Mouse (Mus musculus): ENCODE data around the gene Cysrt1. TPM values are rescaled to one million over a fixed set of nuclear protein-coding genes. Genes with fewer than 3 reads are reported as not detected.

Gene Cysrt1
- polyA plus RNA-seq, 1 experiment: 0.80 TPM

DNA sequence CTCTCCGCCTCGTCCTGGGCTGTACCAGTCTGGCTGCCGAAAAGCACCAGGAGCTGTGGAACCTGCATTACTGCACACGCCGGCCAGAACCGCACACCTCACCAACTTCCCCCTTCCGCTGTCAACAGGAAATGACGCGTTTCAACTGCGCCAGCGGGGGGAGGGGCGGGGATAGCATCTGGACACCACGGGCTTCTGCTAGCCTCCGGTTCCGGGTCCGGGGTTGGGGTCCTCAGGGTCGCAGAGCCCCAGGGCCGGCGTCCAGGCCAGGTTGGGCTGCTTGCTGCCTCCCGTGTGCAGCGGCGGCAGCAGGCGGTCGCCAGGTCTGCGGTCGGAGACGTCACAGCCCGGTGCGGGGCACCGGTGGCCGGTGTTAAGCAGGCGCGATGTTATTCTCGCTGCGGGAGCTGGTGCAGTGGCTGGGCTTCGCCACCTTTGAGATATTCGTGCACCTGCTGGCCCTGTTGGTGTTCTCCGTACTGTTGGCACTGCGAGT, 13.1 kb upstream of the Cysrt1 start, which contains the start of gene Tmem203:
Gene Tmem203, plus strand, starts transcription at position 156 of the 496 bp plus-strand sequence.
- WGBS: under 1% methylated on average over 39 of the region's 39 CpGs
- Histone ChIP-seq H3K4me1 (ENCODE audit: control insufficient read depth, insufficient read depth, low read length) (no peaks in the 10 kb centered on the region; the same call in none of the 2 replicates), H3K27ac (ENCODE audit: insufficient read depth, low read length) (peak within 1 kb of the TSS; percentile 74), H3K4me3 (replicated peaks; ENCODE audit: insufficient read depth, low read depth, low read length) (peak within 1 kb of the TSS; percentile 71), H3K27me3 (ENCODE audit: control insufficient read depth, insufficient read depth, low read length) (no peaks in the 10 kb centered on the region)
- DNase-seq: peak; percentile 87 to 91
- TF ChIP-seq CTCF (IDR thresholded peaks at IDR 0.05; ENCODE audit: borderline replicate concordance, insufficient read depth, low read depth, low read length): no peak
- TF ChIP-seq POLR2A (IDR thresholded peaks at IDR 0.05; ENCODE audit: borderline replicate concordance, insufficient read depth, low read length): peak; percentile 66; the same call in 1 of the 2 replicates

DNA sequence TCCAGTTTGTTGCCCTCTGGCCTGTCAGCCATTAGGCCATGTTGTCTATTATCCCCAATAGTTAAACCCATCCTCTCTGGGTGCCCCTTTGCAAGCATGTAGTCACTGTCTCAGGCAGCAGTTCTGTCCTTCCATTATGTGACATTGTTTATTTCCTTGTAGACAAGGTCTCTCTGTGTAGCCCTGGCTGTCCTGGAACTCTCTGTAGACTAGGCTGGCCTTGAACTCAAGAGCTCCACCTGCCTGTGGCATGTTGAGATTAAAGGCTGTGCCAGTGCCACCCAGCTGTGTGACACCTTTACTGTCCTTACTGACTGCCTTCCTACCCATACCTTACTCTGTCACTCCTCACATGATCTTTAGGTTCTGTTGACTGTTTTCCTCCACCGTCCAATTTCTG, 10.1 kb upstream of the Cysrt1 start:
- no peak overlapping the region for H3K4me3 ChIP-seq (replicated peaks; ENCODE audit: insufficient read depth, low read depth, low read length)
- no peak overlapping the region for H3K27ac ChIP-seq (ENCODE audit: insufficient read depth, low read length)
- H3K4me1 ChIP-seq (ENCODE audit: control insufficient read depth, insufficient read depth, low read length): no peaks in the 10 kb centered on the region; the same call in none of the 2 replicates
- no peak for DNase-seq
- H3K27me3 ChIP-seq (ENCODE audit: control insufficient read depth, insufficient read depth, low read length): no peaks in the 10 kb centered on the region
- TF ChIP-seq POLR2A (IDR thresholded peaks at IDR 0.05; ENCODE audit: borderline replicate concordance, insufficient read depth, low read length): no peak
- peak; percentile 45; the same call in 1 of the 2 replicates for TF ChIP-seq CTCF (IDR thresholded peaks at IDR 0.05; ENCODE audit: borderline replicate concordance, insufficient read depth, low read depth, low read length)
- 83% methylated on average over 1 of the region's 1 CpGs for WGBS

GRCm38 (mm10) chr2:25246183-25247072, 4.2 kb upstream of the Cysrt1 start, which contains the start of gene AL732309.1:
AL732309.1 (minus strand) TSS chr2:25246863.
- Histone ChIP-seq H3K27me3 (ENCODE audit: control insufficient read depth, insufficient read depth, low read length) (no peaks in the 10 kb centered on the region), H3K27ac (ENCODE audit: insufficient read depth, low read length) (peak within 1 kb of the TSS; percentile 62), H3K4me1 (ENCODE audit: control insufficient read depth, insufficient read depth, low read length) (peaks cover 40% of the 10 kb centered on the region), H3K4me3 (replicated peaks; ENCODE audit: insufficient read depth, low read depth, low read length) (no peak within 1 kb of the TSS)
- TF ChIP-seq CTCF (IDR thresholded peaks at IDR 0.05; ENCODE audit: borderline replicate concordance, insufficient read depth, low read depth, low read length) (no peak), POLR2A (IDR thresholded peaks at IDR 0.05; ENCODE audit: borderline replicate concordance, insufficient read depth, low read length) (no peak)
- DNase-seq: peak; percentile 45 to 65
- WGBS: 48% methylated on average over 10 of the region's 10 CpGs

- Histone ChIP-seq H3K27me3 (ENCODE audit: control insufficient read depth, insufficient read depth, low read length) (no peaks in the 10 kb centered on the region), H3K4me3 (replicated peaks; ENCODE audit: insufficient read depth, low read depth, low read length) (peak overlapping the region; percentile 12), H3K27ac (ENCODE audit: insufficient read depth, low read length) (peak overlapping the region; percentile 24; the same call in 1 of the 2 replicates), H3K4me1 (ENCODE audit: control insufficient read depth, insufficient read depth, low read length) (peaks cover 49% of the 10 kb centered on the region)
- TF ChIP-seq POLR2A (IDR thresholded peaks at IDR 0.05; ENCODE audit: borderline replicate concordance, insufficient read depth, low read length) (no peak), CTCF (IDR thresholded peaks at IDR 0.05; ENCODE audit: borderline replicate concordance, insufficient read depth, low read depth, low read length) (no peak)
- WGBS: 73% methylated on average over 4 of the region's 4 CpGs
- DNase-seq: no peak
Observed at GRCm38 (mm10) chr2:25244144-25244543, 1.9 kb upstream of the Cysrt1 start.

- Histone ChIP-seq H3K4me1 (ENCODE audit: control insufficient read depth, insufficient read depth, low read length) (peaks cover 49% of the 10 kb centered on the region), H3K27me3 (ENCODE audit: control insufficient read depth, insufficient read depth, low read length) (no peaks in the 10 kb centered on the region), H3K4me3 (replicated peaks; ENCODE audit: insufficient read depth, low read depth, low read length) (peak overlapping the region; percentile 77), H3K27ac (ENCODE audit: insufficient read depth, low read length) (peak overlapping the region; percentile 24)
- WGBS: 47% methylated on average over 8 of the region's 8 CpGs
- no peak for DNase-seq
- no peak for TF ChIP-seq CTCF (IDR thresholded peaks at IDR 0.05; ENCODE audit: borderline replicate concordance, insufficient read depth, low read depth, low read length)
- no peak for TF ChIP-seq POLR2A (IDR thresholded peaks at IDR 0.05; ENCODE audit: borderline replicate concordance, insufficient read depth, low read length)
Observed at GRCm38 (mm10) chr2:25243342-25243741, 1.1 kb upstream of the Cysrt1 start.

- DNase-seq: no peak
- peaks cover 42% of the 10 kb centered on the region for H3K4me1 ChIP-seq (ENCODE audit: control insufficient read depth, insufficient read depth, low read length)
- peak overlapping the region; percentile 80 for H3K27ac ChIP-seq (ENCODE audit: insufficient read depth, low read length)
- no peak for TF ChIP-seq POLR2A (IDR thresholded peaks at IDR 0.05; ENCODE audit: borderline replicate concordance, insufficient read depth, low read length)
- TF ChIP-seq CTCF (IDR thresholded peaks at IDR 0.05; ENCODE audit: borderline replicate concordance, insufficient read depth, low read depth, low read length): no peak
- WGBS: 8% methylated on average over 6 of the region's 6 CpGs
- H3K4me3 ChIP-seq (replicated peaks; ENCODE audit: insufficient read depth, low read depth, low read length): peak overlapping the region; percentile 77
- H3K27me3 ChIP-seq (ENCODE audit: control insufficient read depth, insufficient read depth, low read length): no peaks in the 10 kb centered on the region
Observed at GRCm38 (mm10) chr2:25241438-25241775, 845 bp downstream of the Cysrt1 start.

GRCm38 (mm10) chr2:25240723-25241437, 1.4 kb downstream of the Cysrt1 start:
- TF ChIP-seq POLR2A (IDR thresholded peaks at IDR 0.05; ENCODE audit: borderline replicate concordance, insufficient read depth, low read length) (peak; percentile 44; the same call in 1 of the 2 replicates), CTCF (IDR thresholded peaks at IDR 0.05; ENCODE audit: borderline replicate concordance, insufficient read depth, low read depth, low read length) (no peak)
- H3K4me3 ChIP-seq (replicated peaks; ENCODE audit: insufficient read depth, low read depth, low read length): peak overlapping the region; percentile 77
- peak overlapping the region; percentile 80; the same call in 1 of the 2 replicates for H3K27ac ChIP-seq (ENCODE audit: insufficient read depth, low read length)
- H3K4me1 ChIP-seq (ENCODE audit: control insufficient read depth, insufficient read depth, low read length): peaks cover 36% of the 10 kb centered on the region
- H3K27me3 ChIP-seq (ENCODE audit: control insufficient read depth, insufficient read depth, low read length): no peaks in the 10 kb centered on the region
- peak; percentile 71 to 81 for DNase-seq
- WGBS: 1% methylated on average over 29 of the region's 29 CpGs

Data from cerebellum, adult 2 months (tissue).